Mouse (Mus musculus) C2C12 (cell line): ENCODE measurements around the gene Fam53b. TPM values are rescaled to one million over a fixed set of nuclear protein-coding genes. Genes with fewer than 3 reads are reported as not detected.

Experiments
- H3K27me3 ChIP-seq: one replicate; pipeline ENCODE4 v1.6.1; 2011; ENCODE audit not compliant: control insufficient read depth, insufficient read depth, insufficient read length
- H3K36me3 ChIP-seq: one replicate; pipeline ENCODE4 v1.6.1; 2011; ENCODE audit not compliant: control insufficient read depth, insufficient read depth
- H3K4me3 ChIP-seq: one replicate; pipeline ENCODE4 v1.5.1; 2011; ENCODE audit warnings: mild to moderate bottlenecking, control low read depth; ENCODE audit not compliant: poor library complexity, insufficient read depth, severe bottlenecking
- H3K79me2 ChIP-seq: one replicate; pipeline ENCODE4 v1.6.1; 2011; ENCODE audit not compliant: control insufficient read depth, insufficient read depth
- H3K79me3 ChIP-seq: one replicate; pipeline ENCODE4 v1.6.1; 2011; ENCODE audit warnings: low read depth, control low read depth
- H3ac ChIP-seq: one replicate; pipeline ENCODE3; 2011; ENCODE audit warnings: low read depth; ENCODE audit not compliant: control insufficient read depth, insufficient read length
- CEBPB ChIP-seq: IDR thresholded peaks from one replicate; pipeline ENCODE4 v1.6.1; 2011; ENCODE audit warnings: low read depth, mild to moderate bottlenecking, control low read depth, moderate library complexity
- CTCF ChIP-seq: IDR thresholded peaks from one replicate; pipeline ENCODE4 v1.5.1; 2011; ENCODE audit not compliant: control insufficient read depth, insufficient read depth, insufficient read length
- FOSL1 ChIP-seq: IDR thresholded peaks from one replicate; pipeline ENCODE4 v1.8.0; 2011; ENCODE audit warnings: mild to moderate bottlenecking, low read length; ENCODE audit not compliant: poor library complexity, insufficient read depth, severe bottlenecking
- MAX ChIP-seq: IDR thresholded peaks from one replicate; pipeline ENCODE4 v1.6.1; 2011; ENCODE audit warnings: mild to moderate bottlenecking, control low read depth
- MYOD1 ChIP-seq: IDR thresholded peaks from one replicate; pipeline ENCODE4 v1.6.1; 2011; ENCODE audit warnings: low read depth; ENCODE audit not compliant: control insufficient read depth, insufficient read length
- MYOG ChIP-seq: IDR thresholded peaks from one replicate; pipeline ENCODE4 v1.6.1; 2011; ENCODE audit not compliant: control insufficient read depth, insufficient read length; ENCODE audit errors: extremely low read depth
- USF1 ChIP-seq: IDR thresholded peaks from one replicate; pipeline ENCODE4 v1.6.1; 2011; ENCODE audit warnings: low read depth, mild to moderate bottlenecking, control low read depth, moderate library complexity
- polyA plus RNA-seq: library from polyadenylated mRNA; unstranded; fragments of >200 nt; fragmentation: generic; extraction: Trizol; gene quantifications from one replicate; pipeline ENCODE4 v1.2.1, GENCODE M21; 2012; ENCODE audit warnings: missing spikeins

Gene Fam53b
- polyA plus RNA-seq, 1 experiment: 3.2 TPM

DNA sequence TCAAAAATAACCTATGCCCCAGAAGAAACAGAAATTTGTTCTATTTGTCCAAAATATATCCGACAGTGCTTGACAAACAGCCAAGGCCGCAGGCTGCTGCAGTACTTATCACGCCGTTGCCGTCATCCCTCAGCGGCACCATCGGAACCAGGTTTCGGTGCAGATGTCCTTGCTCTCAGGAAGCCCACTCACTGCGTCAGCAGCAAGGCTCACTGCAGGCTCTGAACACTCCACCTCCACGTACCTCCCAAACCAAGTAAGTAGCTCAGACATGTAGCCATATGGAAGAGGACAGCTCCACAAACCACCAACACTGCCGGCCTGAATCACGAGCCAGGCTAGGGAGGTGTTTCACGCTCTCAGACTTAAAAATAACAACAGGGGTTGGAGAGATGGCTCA is 24.9 kb downstream of the Fam53b start:
- Histone ChIP-seq H3K79me2 (no peaks in the 10 kb centered on the region), H3K36me3 (no peaks in the 10 kb centered on the region), H3K79me3 (no peaks in the 10 kb centered on the region), H3ac (no peak overlapping the region), H3K27me3 (no peaks in the 10 kb centered on the region), H3K4me3 (no peak overlapping the region)
- TF ChIP-seq MYOD1 (no peak), MYOG (no peak), CEBPB (no peak), USF1 (no peak), CTCF (no peak)

DNA sequence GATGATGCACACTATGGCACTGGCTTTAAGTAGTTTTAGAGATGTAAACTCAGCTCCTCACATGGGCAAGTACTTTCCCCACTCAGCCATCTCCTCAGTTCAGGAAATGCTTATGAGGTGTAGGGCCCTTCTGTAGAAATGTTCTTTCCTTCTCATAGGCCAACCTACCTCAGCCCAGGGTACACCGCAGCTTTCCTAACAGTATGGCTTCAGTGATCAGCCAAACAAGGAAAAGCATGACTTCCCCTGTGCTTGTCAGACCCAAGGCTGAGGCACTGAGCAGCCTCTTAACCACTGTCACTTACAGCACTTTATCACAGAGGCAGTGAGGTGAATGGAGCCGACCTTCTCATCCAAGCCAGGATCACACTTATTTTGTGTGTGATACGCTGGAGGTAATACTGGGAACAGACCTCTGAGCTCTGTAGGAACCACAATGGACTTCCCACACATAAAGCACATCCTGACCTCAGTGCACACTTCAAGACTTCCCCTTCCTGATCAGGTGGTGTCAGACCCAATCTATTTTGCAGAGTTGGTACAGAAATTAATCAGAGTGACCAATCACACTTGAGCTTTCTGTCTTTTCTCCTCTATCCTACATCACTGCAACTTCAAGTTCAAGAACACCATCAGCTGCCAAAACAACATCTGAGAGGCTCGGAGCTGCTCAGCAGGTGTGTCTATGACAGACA is 26.0 kb downstream of the Fam53b start:
- Histone ChIP-seq H3K27me3 (no peaks in the 10 kb centered on the region), H3ac (no peak overlapping the region), H3K79me2 (no peaks in the 10 kb centered on the region), H3K4me3 (no peak overlapping the region), H3K79me3 (no peaks in the 10 kb centered on the region), H3K36me3 (no peaks in the 10 kb centered on the region)
- TF ChIP-seq MYOD1: no peak
- no peak for TF ChIP-seq MAX
- TF ChIP-seq CTCF: no peak
- no peak for TF ChIP-seq MYOG
- TF ChIP-seq USF1: no peak
- TF ChIP-seq CEBPB: no peak
- TF ChIP-seq FOSL1: no peak

DNA sequence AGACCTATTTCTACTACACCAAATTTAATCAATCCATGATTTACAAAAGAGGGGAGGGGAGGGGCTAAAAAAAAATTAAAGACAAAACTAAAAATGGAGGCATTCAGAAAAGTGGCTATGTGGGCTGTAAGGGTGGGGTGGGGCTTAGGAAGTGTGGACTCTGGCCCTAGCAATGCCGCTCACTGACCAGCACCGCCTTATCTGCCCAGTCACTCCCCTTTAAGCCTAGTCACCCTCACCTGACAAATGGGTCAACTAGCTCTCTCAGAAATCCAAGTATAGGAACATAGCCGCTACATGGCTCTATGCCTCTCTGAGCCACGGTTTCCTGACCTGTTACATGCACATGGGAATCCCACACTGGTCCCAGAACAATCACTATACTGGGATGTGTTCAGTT is 26.7 kb downstream of the Fam53b start:
- Histone ChIP-seq H3K4me3 (no peak overlapping the region), H3ac (no peak overlapping the region), H3K36me3 (no peaks in the 10 kb centered on the region), H3K79me2 (no peaks in the 10 kb centered on the region), H3K79me3 (no peaks in the 10 kb centered on the region), H3K27me3 (no peaks in the 10 kb centered on the region)
- TF ChIP-seq CEBPB (no peak), FOSL1 (no peak), MYOD1 (no peak), USF1 (no peak), MAX (no peak), CTCF (no peak), MYOG (no peak)

DNA sequence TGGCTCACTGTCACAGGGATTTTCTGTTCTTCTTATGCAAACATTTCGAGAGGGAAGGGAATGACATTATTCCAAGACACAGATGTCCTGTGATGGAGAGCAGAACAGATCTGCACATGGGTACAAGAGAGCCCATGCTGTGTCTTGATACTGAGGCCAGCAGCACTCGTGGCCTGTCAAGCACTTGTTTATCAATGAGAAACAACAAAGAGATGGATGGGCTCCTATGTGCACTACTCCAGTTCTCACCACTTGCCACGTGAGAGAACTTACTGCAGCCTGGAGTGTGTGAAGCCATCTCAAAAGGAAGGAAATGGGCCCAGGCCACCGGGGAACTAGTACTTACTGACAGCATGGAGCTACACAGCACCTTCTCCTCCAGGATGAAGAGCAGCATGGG is 27.2 kb downstream of the Fam53b start:
- Histone ChIP-seq H3K79me2 (no peaks in the 10 kb centered on the region), H3K36me3 (no peaks in the 10 kb centered on the region), H3K4me3 (no peak overlapping the region), H3ac (no peak overlapping the region), H3K27me3 (no peaks in the 10 kb centered on the region), H3K79me3 (no peaks in the 10 kb centered on the region)
- TF ChIP-seq USF1: no peak
- no peak for TF ChIP-seq CEBPB
- no peak for TF ChIP-seq FOSL1
- TF ChIP-seq MYOD1: no peak
- TF ChIP-seq CTCF: no peak
- TF ChIP-seq MAX: no peak
- TF ChIP-seq MYOG: no peak

DNA sequence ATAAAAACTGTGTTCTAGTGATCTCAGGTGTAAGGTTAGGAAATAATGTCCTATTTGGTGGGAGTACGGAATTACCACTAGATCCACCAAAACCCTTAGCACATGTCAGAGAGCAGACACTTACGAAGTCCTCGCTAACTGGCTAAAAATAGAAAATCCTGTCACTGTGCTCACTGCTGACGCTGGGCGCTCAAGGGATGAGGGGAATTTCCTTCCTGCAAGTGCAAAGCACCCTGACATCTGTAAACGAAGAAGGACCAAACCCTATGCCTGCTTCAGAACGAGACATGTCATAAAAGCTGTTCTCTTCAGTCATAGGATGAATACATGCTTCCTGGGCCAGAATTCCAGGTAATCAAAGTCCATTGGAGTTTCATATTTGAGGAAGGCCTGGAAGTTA is 27.7 kb downstream of the Fam53b start:
- no peak overlapping the region for H3ac ChIP-seq
- H3K27me3 ChIP-seq: no peaks in the 10 kb centered on the region
- no peaks in the 10 kb centered on the region for H3K36me3 ChIP-seq
- no peak overlapping the region for H3K4me3 ChIP-seq
- no peak for TF ChIP-seq MYOD1
- TF ChIP-seq USF1: no peak
- TF ChIP-seq MYOG: no peak
- TF ChIP-seq FOSL1: no peak
- no peak for TF ChIP-seq CTCF
- no peak for TF ChIP-seq CEBPB
- TF ChIP-seq MAX: no peak
- no peaks in the 10 kb centered on the region for H3K79me2 ChIP-seq
- no peaks in the 10 kb centered on the region for H3K79me3 ChIP-seq

DNA sequence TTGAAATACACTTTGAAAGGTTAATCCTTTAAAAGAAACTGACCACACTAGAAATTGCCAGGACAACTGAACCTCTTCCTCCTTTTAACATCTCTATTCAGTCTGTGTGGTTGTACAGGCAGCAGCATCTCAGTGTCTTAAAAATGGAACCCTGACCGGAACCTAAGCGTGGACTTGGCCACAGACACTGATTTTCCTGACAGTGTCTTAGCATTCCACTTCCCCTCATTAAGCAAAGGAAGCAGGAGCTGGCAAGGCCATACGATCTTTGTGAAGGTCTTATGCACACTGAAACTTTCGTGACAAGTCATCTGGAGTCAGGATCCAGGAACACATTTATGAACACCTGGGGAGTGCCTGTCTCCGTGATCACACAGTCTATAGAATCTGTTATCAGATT is 29.6 kb downstream of the Fam53b start:
- Histone ChIP-seq H3K4me3 (no peak overlapping the region), H3K79me2 (no peaks in the 10 kb centered on the region), H3ac (no peak overlapping the region), H3K27me3 (no peaks in the 10 kb centered on the region), H3K79me3 (no peaks in the 10 kb centered on the region), H3K36me3 (no peaks in the 10 kb centered on the region)
- TF ChIP-seq USF1: no peak
- no peak for TF ChIP-seq CEBPB
- TF ChIP-seq CTCF: no peak
- no peak for TF ChIP-seq MYOG
- no peak for TF ChIP-seq MAX
- TF ChIP-seq FOSL1: no peak
- no peak for TF ChIP-seq MYOD1
